Mouse (Mus musculus): ENCODE measurements around the gene Gdf1.

The Gdf1 gene

GRCm38 (mm10) chr8:70329124-70329834, at the start of gene Gdf1:
TSS of gene Gdf1 (plus strand) at chr8:70329817.
- DNase-seq = no peak

- DNase-seq = no peak
These were observed 48.6 kb upstream of the Gdf1 start for GRCm38 (mm10) chr8:70281001-70281400.

- peak; percentile 44 for DNase-seq
These were observed 46.9 kb upstream of the Gdf1 start, which contains the start of gene Homer3 for GRCm38 (mm10) chr8:70282603-70283135. TSS of gene Homer3 (plus strand) at chr8:70282827.

GRCm38 (mm10) chr8:70283136-70284077, 46.2 kb upstream of the Gdf1 start:
- no peak for DNase-seq

- DNase-seq = no peak
These were observed 45.2 kb upstream of the Gdf1 start for GRCm38 (mm10) chr8:70284421-70284820.

- DNase-seq = no peak
These were observed 44.3 kb upstream of the Gdf1 start for GRCm38 (mm10) chr8:70285304-70285703.

- no peak for DNase-seq
These were observed 42.9 kb upstream of the Gdf1 start for GRCm38 (mm10) chr8:70286737-70287136.

GRCm38 (mm10) chr8:70293988-70294405, 35.6 kb upstream of the Gdf1 start:
- DNase-seq = no peak

GRCm38 (mm10) chr8:70300881-70301280, 28.7 kb upstream of the Gdf1 start:
- DNase-seq = no peak

GRCm38 (mm10) chr8:70302358-70302890, 27.2 kb upstream of the Gdf1 start, which contains the start of the genes Ddx49 and Cope:
TSS of gene Ddx49 (minus strand) at chr8:70302489.
TSS of gene Cope (plus strand) at chr8:70302518.
- peak; percentile 90 for DNase-seq

GRCm38 (mm10) chr8:70302901-70303300, 26.7 kb upstream of the Gdf1 start:
- no peak for DNase-seq

GRCm38 (mm10) chr8:70309311-70309710, 20.3 kb upstream of the Gdf1 start:
- no peak for DNase-seq

GRCm38 (mm10) chr8:70313399-70313798, 16.2 kb upstream of the Gdf1 start:
- no peak for DNase-seq

- DNase-seq = peak; percentile 74
These were observed 13.8 kb upstream of the Gdf1 start, which contains the start of gene Cers1 for GRCm38 (mm10) chr8:70315624-70316510. TSS of gene Cers1 (plus strand) at chr8:70315775.

GRCm38 (mm10) chr8:70316511-70317504, 12.8 kb upstream of the Gdf1 start:
- DNase-seq = peak; percentile 46

- DNase-seq = no peak
These were observed 11.7 kb upstream of the Gdf1 start for GRCm38 (mm10) chr8:70317872-70318271.

GRCm38 (mm10) chr8:70323716-70324115, 5.9 kb upstream of the Gdf1 start:
- DNase-seq = no peak

- no peak for DNase-seq
These were observed 2.1 kb upstream of the Gdf1 start for GRCm38 (mm10) chr8:70327512-70327911.

GRCm38 (mm10) chr8:70329835-70330740, 471 bp downstream of the Gdf1 start:
- no peak for DNase-seq

Data from cerebellum, adult 11 months (tissue).